Mouse (Mus musculus) liver, adult 2 months (tissue): Measurements from ENCODE around the gene Zbtb25. TPM values are rescaled to one million over a fixed set of nuclear protein-coding genes. Genes with fewer than 3 reads are reported as not detected.
A peak's percentile ranks its signal among the peaks of the same experiment; 100 is the strongest.

Experiments
- DNase-seq: peaks from one replicate; pipeline ENCODE4 v3.0.0-alpha.2; 2011; ENCODE audit warnings: low read depth, low spot score; ENCODE audit errors: extremely low read depth
- H3K27ac ChIP-seq: fragments of 200-500 bp; replicated peaks from 2 replicates; pipeline ENCODE4 v1.5.1; 2012; ENCODE audit warnings: low read depth, mild to moderate bottlenecking, control low read depth, inconsistent platforms, low read length; ENCODE audit not compliant: insufficient read depth
- H3K27me3 ChIP-seq: fragments of 200-500 bp; 2 replicates; pipeline ENCODE4 v1.6.1; 2012; ENCODE audit warnings: mild to moderate bottlenecking, moderate library complexity, low read length, inconsistent platforms; ENCODE audit not compliant: control insufficient read depth, insufficient read depth
- H3K36me3 ChIP-seq: fragments of 200-500 bp; 2 replicates; pipeline ENCODE4 v1.6.1; 2012; ENCODE audit warnings: low read length, inconsistent platforms; ENCODE audit not compliant: control insufficient read depth, insufficient read depth
- H3K4me1 ChIP-seq: fragments of 200-500 bp; 2 replicates; pipeline ENCODE4 v1.6.1; 2011; ENCODE audit warnings: low read length; ENCODE audit not compliant: control insufficient read depth, insufficient read depth
- H3K4me3 ChIP-seq: fragments of 200-500 bp; 2 replicates; pipeline ENCODE4 v1.5.1; 2011; ENCODE audit warnings: low read depth, mild to moderate bottlenecking, control low read depth, low read length, moderate library complexity; ENCODE audit not compliant: insufficient read depth
- H3K79me2 ChIP-seq: fragments of 200-500 bp; 2 replicates; pipeline ENCODE4 v1.6.1; 2012; ENCODE audit warnings: inconsistent platforms, mild to moderate bottlenecking, low read length, moderate library complexity; ENCODE audit not compliant: control insufficient read depth, insufficient read depth
- H3K9ac ChIP-seq: fragments of 200-500 bp; 2 replicates; pipeline ENCODE4 v1.6.1; 2012; ENCODE audit warnings: low read depth, mild to moderate bottlenecking, control low read depth, inconsistent platforms, low read length
- CTCF ChIP-seq: fragments of 200-500 bp; IDR thresholded peaks from 2 replicates; pipeline ENCODE4 v1.5.1; 2011; ENCODE audit warnings: low read depth, low read length, control low read depth
- POLR2A ChIP-seq: fragments of 200-500 bp; IDR thresholded peaks from 2 replicates; pipeline ENCODE4 v1.6.1; 2011; ENCODE audit warnings: low read length, control low read depth; ENCODE audit not compliant: insufficient read depth; ENCODE audit errors: extremely low read depth
- WGBS: fragments of 180-500 bp; shearing (Covaris S2); methylation state at CpG from one replicate; pipeline ENCODE4 v1.1.7; 2018; 5-methylcytosine and 5-hydroxymethylcytosine counted together
- polyA plus RNA-seq: library from polyadenylated mRNA; depleted of rRNA; stranded (reverse); fragments of >200 nt; gene quantifications from 2 replicates; pipeline ENCODE4 v1.2.3, GENCODE M21; 2012
- total RNA-seq: library from RNA; depleted of rRNA; stranded (reverse); fragments of >200 nt; gene quantifications from 2 replicates; pipeline ENCODE4 v1.2.3, GENCODE M21; 2014

Zbtb25 gene
- total and polyA plus RNA-seq, 2 experiments = 1.0 to 2.3 TPM

DNA sequence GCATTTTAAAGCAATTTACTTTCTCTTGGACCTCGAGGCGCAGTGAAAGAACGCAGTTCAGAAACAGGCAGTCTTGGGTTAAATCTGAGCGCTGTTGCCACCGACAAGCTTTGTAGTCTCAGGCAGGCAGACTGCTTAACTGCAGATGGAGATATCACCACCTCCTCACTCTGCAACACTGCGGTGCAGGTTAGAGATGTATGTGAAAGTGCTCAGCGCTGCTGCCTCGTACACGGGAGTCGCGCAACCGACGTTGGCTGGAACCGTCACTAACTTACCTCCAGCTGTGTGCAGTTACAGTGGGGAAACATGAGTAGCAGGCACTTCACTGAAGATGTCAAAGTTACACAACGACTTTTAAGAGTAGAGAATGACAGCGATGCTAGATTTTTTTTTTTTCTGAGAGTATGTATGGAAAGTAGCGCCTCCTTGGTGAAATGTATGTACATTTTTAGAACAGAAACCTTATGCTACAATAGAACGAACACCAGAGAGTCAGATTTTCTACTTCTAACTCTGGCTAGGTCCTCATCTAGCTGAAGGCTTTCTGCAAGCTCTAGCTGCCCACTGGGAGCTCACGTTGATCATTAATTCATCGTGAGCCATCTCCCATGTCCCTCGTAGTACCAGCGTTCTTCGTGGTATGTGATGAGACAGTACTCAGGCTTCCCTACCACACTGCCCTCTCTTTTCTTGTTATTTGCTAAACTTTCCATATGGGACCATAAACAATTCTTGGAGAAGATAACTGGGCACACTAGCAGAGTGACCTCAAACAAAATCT, 42.8 kb downstream of the Zbtb25 start:
- H3K27ac ChIP-seq = no peak overlapping the region
- no peak for DNase-seq
- no peaks in the 10 kb centered on the region for H3K27me3 ChIP-seq
- H3K4me3 ChIP-seq = no peak overlapping the region
- no peaks in the 10 kb centered on the region for H3K79me2 ChIP-seq
- H3K9ac ChIP-seq = no peak overlapping the region
- WGBS = 95% methylated on average over 23 of the region's 23 CpGs
- H3K36me3 ChIP-seq = peaks cover 30% of the 10 kb centered on the region
- H3K4me1 ChIP-seq = no peaks in the 10 kb centered on the region
- TF ChIP-seq POLR2A (no peak), CTCF (no peak)

- Histone ChIP-seq H3K79me2 (no peaks in the 10 kb centered on the region), H3K27ac (no peak within 1 kb of the TSS), H3K36me3 (peaks cover 41% of the 10 kb centered on the region), H3K27me3 (no peaks in the 10 kb centered on the region), H3K9ac (no peak within 1 kb of the TSS), H3K4me3 (peak within 1 kb of the TSS; percentile 40; the same call in 1 of the 2 replicates), H3K4me1 (no peaks in the 10 kb centered on the region)
- TF ChIP-seq POLR2A = no peak
- TF ChIP-seq CTCF = no peak
- no peak for DNase-seq
- 47% methylated on average over 53 of the region's 53 CpGs for WGBS
These were observed 44.5 kb downstream of the Zbtb25 start, which contains the start of gene Akap5 for GRCm38 (mm10) chr12:76324679-76325431. Akap5 (plus strand) TSS chr12:76324891.

DNA sequence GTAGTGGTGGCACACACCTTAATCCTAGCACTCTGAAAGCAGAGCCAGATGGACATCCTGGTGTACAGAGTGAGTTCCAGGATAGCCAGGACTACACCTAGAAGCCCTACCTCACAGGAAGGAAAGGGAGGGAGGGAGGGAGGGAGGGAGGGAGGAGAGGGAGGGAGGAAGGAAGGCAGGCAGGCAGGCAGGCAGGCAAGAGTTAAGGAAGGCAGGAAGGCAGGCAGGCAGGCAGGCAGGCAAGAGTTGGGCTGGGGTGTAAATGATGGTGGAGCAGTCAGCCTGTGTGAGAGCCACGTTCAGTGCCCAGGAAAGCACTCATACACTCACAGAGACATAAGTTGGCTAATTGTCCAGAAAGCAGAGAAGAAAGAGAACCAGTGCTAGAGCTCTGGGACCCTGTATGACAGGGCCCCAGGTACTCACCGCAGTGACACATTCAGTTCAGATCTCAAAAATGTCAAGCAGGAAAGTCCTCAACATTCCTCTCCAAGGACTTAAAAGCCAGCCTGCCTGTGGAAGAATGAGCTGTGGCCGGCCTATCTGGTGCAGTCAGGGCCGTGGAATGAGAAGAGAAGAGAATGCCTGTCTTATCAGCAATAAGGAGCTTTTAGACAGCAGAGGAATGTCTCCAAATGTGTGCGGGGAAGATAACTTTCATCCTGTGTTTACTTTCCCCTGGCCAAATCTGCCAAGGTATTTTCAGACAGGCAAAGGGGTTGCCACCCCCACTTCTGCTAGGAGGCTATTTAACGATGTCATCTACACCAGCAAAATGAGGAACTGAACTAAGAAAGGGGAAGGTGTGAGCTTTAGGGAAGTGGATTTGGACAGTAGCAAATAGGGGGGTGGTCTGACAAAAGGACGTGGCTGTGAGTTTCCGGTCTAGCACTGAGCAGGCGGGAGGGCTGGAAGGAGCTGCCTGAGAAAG, 50.9 kb downstream of the Zbtb25 start:
- Histone ChIP-seq H3K4me1 (no peaks in the 10 kb centered on the region), H3K36me3 (peaks cover 65% of the 10 kb centered on the region), H3K4me3 (no peak overlapping the region), H3K79me2 (no peaks in the 10 kb centered on the region), H3K27ac (no peak overlapping the region), H3K9ac (no peak overlapping the region), H3K27me3 (no peaks in the 10 kb centered on the region)
- DNase-seq = peak; percentile 24
- TF ChIP-seq POLR2A (no peak), CTCF (no peak)
- WGBS = 62% methylated on average over 9 of the region's 9 CpGs

DNA sequence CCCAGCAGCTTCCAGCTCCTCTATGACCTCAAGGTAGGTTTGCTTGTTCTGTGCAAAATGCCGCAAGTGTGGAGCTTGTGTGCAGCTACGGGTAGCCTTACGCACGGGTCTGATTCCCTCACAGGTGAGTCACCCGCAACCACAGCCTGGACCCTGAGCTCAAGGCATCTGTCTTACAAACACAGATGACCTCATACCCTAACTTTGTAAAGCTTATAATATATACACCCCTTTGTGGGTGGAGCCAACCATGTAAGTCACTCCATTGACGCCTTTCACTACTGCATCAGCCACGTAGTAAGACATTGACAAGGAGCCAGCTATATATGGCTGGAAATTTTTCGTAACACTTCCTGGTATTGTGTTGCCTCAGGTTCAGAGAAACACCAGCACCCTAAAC, 57.5 kb downstream of the Zbtb25 start:
- Histone ChIP-seq H3K4me3 (no peak overlapping the region), H3K27ac (no peak overlapping the region), H3K27me3 (no peaks in the 10 kb centered on the region), H3K9ac (no peak overlapping the region), H3K36me3 (peaks cover 65% of the 10 kb centered on the region), H3K4me1 (no peaks in the 10 kb centered on the region), H3K79me2 (no peaks in the 10 kb centered on the region)
- WGBS = 94% methylated on average over 8 of the region's 8 CpGs
- no peak for DNase-seq
- TF ChIP-seq POLR2A = no peak
- TF ChIP-seq CTCF = no peak

GRCm38 (mm10) chr12:76311227-76311626, 58.2 kb downstream of the Zbtb25 start:
- no peaks in the 10 kb centered on the region for H3K79me2 ChIP-seq
- 36% methylated on average over 9 of the region's 9 CpGs for WGBS
- no peak overlapping the region for H3K9ac ChIP-seq
- no peak overlapping the region for H3K4me3 ChIP-seq
- peak; percentile 44 for DNase-seq
- no peaks in the 10 kb centered on the region for H3K4me1 ChIP-seq
- TF ChIP-seq CTCF = no peak
- TF ChIP-seq POLR2A = no peak
- H3K27me3 ChIP-seq = no peaks in the 10 kb centered on the region
- H3K27ac ChIP-seq = no peak overlapping the region
- H3K36me3 ChIP-seq = peaks cover 66% of the 10 kb centered on the region
